Mouse (Mus musculus) neural tube, embryonic 14.5 days (tissue): ENCODE data around the gene Aes. TPM values are rescaled to one million over a fixed set of nuclear protein-coding genes. Genes with fewer than 3 reads are reported as not detected.
A peak's percentile ranks its signal among the peaks of the same experiment; 100 is the strongest.

Experiments used
- ATAC-seq: fragments of 200-750 bp; cut with Nextera tagmentation; 2 replicates; pipeline ENCODE4 v1.8.0; 2017; ENCODE audit warnings: low read depth, mild to moderate bottlenecking, moderate TSS enrichment, moderate library complexity
- H3K27ac ChIP-seq: fragments of 300-500 bp; sonication (generic); 2 replicates; pipeline ENCODE4 v1.5.1; 2014; ENCODE audit warnings: low read depth, mild to moderate bottlenecking, control low read depth, low read length, moderate library complexity, mixed read lengths
- H3K27me3 ChIP-seq: fragments of 300-500 bp; sonication (generic); 2 replicates; pipeline ENCODE4 v1.6.1; 2014; ENCODE audit warnings: low read length; ENCODE audit not compliant: control insufficient read depth, insufficient read depth
- H3K36me3 ChIP-seq: fragments of 300-500 bp; sonication (generic); 2 replicates; pipeline ENCODE4 v1.6.1; 2014; ENCODE audit warnings: low read length, mixed read lengths; ENCODE audit not compliant: control insufficient read depth, insufficient read depth
- H3K4me1 ChIP-seq: fragments of 300-500 bp; sonication (generic); 2 replicates; pipeline ENCODE4 v1.6.1; 2014; ENCODE audit warnings: low read length; ENCODE audit not compliant: control insufficient read depth, insufficient read depth
- H3K4me2 ChIP-seq: fragments of 300-500 bp; sonication (generic); 2 replicates; pipeline ENCODE4 v1.6.1; 2014; ENCODE audit warnings: mild to moderate bottlenecking, low read depth, low read length, control low read depth
- H3K4me3 ChIP-seq: fragments of 300-500 bp; sonication (generic); 2 replicates; pipeline ENCODE4 v1.5.1; 2014; ENCODE audit warnings: low read depth, low read length, control low read depth, mixed read lengths
- H3K9ac ChIP-seq: fragments of 300-500 bp; sonication (generic); replicated peaks from 2 replicates; pipeline ENCODE4 v1.6.1; 2014; ENCODE audit warnings: low read depth, mild to moderate bottlenecking, control low read depth, low read length, mixed read lengths
- H3K9me3 ChIP-seq: fragments of 300-500 bp; sonication (generic); 2 replicates; pipeline ENCODE4 v1.6.1; 2016; ENCODE audit warnings: low read length; ENCODE audit not compliant: control insufficient read depth
- WGBS: fragments of 180-500 bp; shearing (Covaris S2); extraction: QIAGEN DNeasy Blood & Tissue Kit; methylation state at CpG from one replicate; pipeline ENCODE4 v1.1.7; 2014; 5-methylcytosine and 5-hydroxymethylcytosine counted together
- polyA plus RNA-seq: library from polyadenylated mRNA; unstranded; fragments of >200 nt; fragmentation: Nextera tagmentation; extraction: Ambion mirVana; gene quantifications from 2 replicates; pipeline ENCODE4 v1.2.1, GENCODE M21; 2014

Gene Aes
- polyA plus RNA-seq, 1 experiment from 2014 or later, result 599 TPM

GRCm38 (mm10) chr10:81551597-81552102 is 7.6 kb upstream of the Aes start:
- H3K9me3 ChIP-seq, result no peaks in the 10 kb centered on the region
- 8% methylated on average over 12 of the region's 12 CpGs for WGBS
- ATAC-seq, result peak; percentile 83; the same call in 1 of the 2 replicates
- H3K27me3 ChIP-seq, result no peaks in the 10 kb centered on the region
- no peak overlapping the region for H3K4me2 ChIP-seq
- no peaks in the 10 kb centered on the region for H3K4me1 ChIP-seq
- H3K9ac ChIP-seq, result no peak overlapping the region
- H3K27ac ChIP-seq, result no peak overlapping the region; the same call in 1 of the 2 replicates
- no peak overlapping the region for H3K4me3 ChIP-seq
- H3K36me3 ChIP-seq, result no peaks in the 10 kb centered on the region

GRCm38 (mm10) chr10:81553232-81553631 is 6.1 kb upstream of the Aes start:
- Histone ChIP-seq H3K9me3 (no peaks in the 10 kb centered on the region), H3K4me3 (no peak overlapping the region), H3K4me2 (no peak overlapping the region), H3K9ac (no peak overlapping the region), H3K36me3 (no peaks in the 10 kb centered on the region), H3K27me3 (no peaks in the 10 kb centered on the region), H3K27ac (no peak overlapping the region), H3K4me1 (no peaks in the 10 kb centered on the region)
- WGBS, result 88% methylated on average over 5 of the region's 5 CpGs
- ATAC-seq, result no peak

- Histone ChIP-seq H3K27me3 (no peaks in the 10 kb centered on the region), H3K9me3 (no peaks in the 10 kb centered on the region), H3K36me3 (no peaks in the 10 kb centered on the region), H3K4me2 (no peak overlapping the region), H3K27ac (no peak overlapping the region), H3K4me1 (no peaks in the 10 kb centered on the region), H3K9ac (no peak overlapping the region), H3K4me3 (no peak overlapping the region)
- ATAC-seq, result no peak
- 81% methylated on average over 6 of the region's 6 CpGs for WGBS
Observed at GRCm38 (mm10) chr10:81553807-81554755, 5.2 kb upstream of the Aes start.

GRCm38 (mm10) chr10:81556282-81556681 is 3.0 kb upstream of the Aes start:
- H3K9me3 ChIP-seq, result no peaks in the 10 kb centered on the region
- H3K4me3 ChIP-seq, result no peak overlapping the region
- no peak overlapping the region for H3K9ac ChIP-seq
- no peak for ATAC-seq
- H3K4me1 ChIP-seq, result peaks cover 9% of the 10 kb centered on the region
- no peak overlapping the region for H3K4me2 ChIP-seq
- no peak overlapping the region for H3K27ac ChIP-seq
- no peaks in the 10 kb centered on the region for H3K27me3 ChIP-seq
- no peaks in the 10 kb centered on the region for H3K36me3 ChIP-seq
- 78% methylated on average over 3 of the region's 3 CpGs for WGBS

- Histone ChIP-seq H3K4me2 (no peak overlapping the region), H3K27me3 (no peaks in the 10 kb centered on the region), H3K9me3 (no peaks in the 10 kb centered on the region), H3K27ac (no peak overlapping the region), H3K36me3 (no peaks in the 10 kb centered on the region), H3K4me3 (no peak overlapping the region), H3K9ac (no peak overlapping the region), H3K4me1 (peaks cover 13% of the 10 kb centered on the region)
- no peak for ATAC-seq
- 25% methylated on average over 1 of the region's 1 CpGs for WGBS
Observed at GRCm38 (mm10) chr10:81557491-81557890, 1.8 kb upstream of the Aes start.

- peaks cover 20% of the 10 kb centered on the region for H3K4me1 ChIP-seq
- H3K4me2 ChIP-seq, result peak overlapping the region; percentile 97
- H3K9me3 ChIP-seq, result no peaks in the 10 kb centered on the region
- H3K27ac ChIP-seq, result peak overlapping the region; percentile 85
- peak overlapping the region; percentile 99 for H3K9ac ChIP-seq
- H3K27me3 ChIP-seq, result no peaks in the 10 kb centered on the region
- peak; percentile 60 for ATAC-seq
- WGBS, result 2% methylated on average over 30 of the region's 36 CpGs
- 0 out of 2 replicates have a peak, but pooled peaks cover 2% of the 10 kb centered on the region for H3K36me3 ChIP-seq
- H3K4me3 ChIP-seq, result peak overlapping the region; percentile 77
Observed at GRCm38 (mm10) chr10:81559627-81560539, 595 bp downstream of the Aes start.

GRCm38 (mm10) chr10:81560719-81561459 is 1.6 kb downstream of the Aes start:
- peaks cover 20% of the 10 kb centered on the region for H3K4me1 ChIP-seq

GRCm38 (mm10) chr10:81562411-81562810 is 3.1 kb downstream of the Aes start:
- Histone ChIP-seq H3K4me1 (peaks cover 20% of the 10 kb centered on the region), H3K4me3 (no peak overlapping the region), H3K27ac (no peak overlapping the region), H3K27me3 (no peaks in the 10 kb centered on the region), H3K9me3 (no peaks in the 10 kb centered on the region), H3K9ac (no peak overlapping the region; the same call in 1 of the 2 replicates), H3K36me3 (0 out of 2 replicates have a peak, but pooled peaks cover 8% of the 10 kb centered on the region), H3K4me2 (no peak overlapping the region)
- 78% methylated on average over 6 of the region's 6 CpGs for whole genome bisulfite sequencing
- ATAC-seq, result no peak

More at GRCm38 (mm10) chr10:81560719-81561459, 1.6 kb downstream of the Aes start:
- Histone ChIP-seq H3K9me3 (no peaks in the 10 kb centered on the region), H3K27ac (no peak overlapping the region), H3K4me2 (peak overlapping the region; percentile 97), H3K4me3 (peak overlapping the region; percentile 77), H3K27me3 (no peaks in the 10 kb centered on the region), H3K9ac (peak overlapping the region; percentile 99), H3K36me3 (0 out of 2 replicates have a peak, but pooled peaks cover 8% of the 10 kb centered on the region)
- no peak for ATAC-seq
- 20% methylated on average over 16 of the region's 16 CpGs for whole genome bisulfite sequencing
